Mouse (Mus musculus) gastrocnemius, postnatal 14 days (tissue): ENCODE results near the gene Epb42. TPM values are rescaled to one million over a fixed set of nuclear protein-coding genes. Genes with fewer than 3 reads are reported as not detected.
"Not testable (repeated sequence)": the region's sequence is repeated elsewhere in the genome, so short reads cannot be mapped to it uniquely, and the experiment has no call there.

ENCODE experiments used
- DNase-seq: peaks from one replicate; pipeline ENCODE4 v3.0.0; 2021; ENCODE audit warnings: mixed read lengths
- intact Hi-C: fragments of 180-260 bp; cut with DNase I; formaldehyde crosslinking; loops from one replicate; pipeline ENCODE4 v1.15.1; 2025; ENCODE audit warnings: low total_unique reads
- total RNA-seq, 2 experiments: library from RNA; stranded (reverse); gene quantifications; 2 replicates each; pipeline ENCODE4 v1.2.3; 2021

Gene Epb42
- total RNA-seq, 2 experiments from 2014 or later: not detected

- intact Hi-C loops: no loop called here
- no peak for DNase-seq
These were observed 27.7 kb downstream of the Epb42 start for GRCm38 (mm10) chr2:121009071-121009677.

- no peak for DNase-seq
- intact Hi-C loops: no loop called here
These were observed 28.2 kb downstream of the Epb42 start for GRCm38 (mm10) chr2:121008664-121009007.

- DNase-seq: peak; percentile 93
- intact Hi-C loops: no loop called here
These were observed 28.8 kb downstream of the Epb42 start, which contains the start of gene Ccndbp1 for GRCm38 (mm10) chr2:121007925-121008663. Gene Ccndbp1 (plus strand): TSS chr2:121008403.

GRCm38 (mm10) chr2:121006986-121007385 lies 29.9 kb downstream of the Epb42 start:
- intact Hi-C loops: no loop called here
- no peak for DNase-seq

- no peak for DNase-seq
- intact Hi-C loops: no loop called here
These were observed 32.7 kb downstream of the Epb42 start for GRCm38 (mm10) chr2:121004018-121004811.

GRCm38 (mm10) chr2:121003586-121003985 lies 33.3 kb downstream of the Epb42 start:
- intact Hi-C loops: no loop called here
- no peak for DNase-seq

- intact Hi-C loops: no loop called here
- DNase-seq: no peak
These were observed 38.0 kb downstream of the Epb42 start for GRCm38 (mm10) chr2:120998863-120999262.

GRCm38 (mm10) chr2:120996607-120997006 lies 40.3 kb downstream of the Epb42 start:
- intact Hi-C loops, DNase-seq: not testable (repeated sequence)

GRCm38 (mm10) chr2:120991196-120991595 lies 45.7 kb downstream of the Epb42 start:
- no peak for DNase-seq
- intact Hi-C loops: no loop called here

- no peak for DNase-seq
- intact Hi-C loops: no loop called here
These were observed 51.6 kb downstream of the Epb42 start for GRCm38 (mm10) chr2:120985241-120985640.

- DNase-seq: no peak
- intact Hi-C loops: no loop called here
These were observed 53.3 kb downstream of the Epb42 start for GRCm38 (mm10) chr2:120983611-120984010.

- DNase-seq: no peak
- intact Hi-C loops: no loop called here
These were observed 56.0 kb downstream of the Epb42 start for GRCm38 (mm10) chr2:120980861-120981260.

- DNase-seq: no peak
- intact Hi-C loops: no loop called here
These were observed 57.1 kb downstream of the Epb42 start for GRCm38 (mm10) chr2:120979819-120980218.

GRCm38 (mm10) chr2:120978693-120979037 lies 58.2 kb downstream of the Epb42 start:
- no peak for DNase-seq
- intact Hi-C loops: no loop called here

GRCm38 (mm10) chr2:120977926-120978692 lies 58.8 kb downstream of the Epb42 start:
- intact Hi-C loops: no loop called here
- DNase-seq: no peak

- intact Hi-C loops: no loop called here
- peak; percentile 62 for DNase-seq
These were observed 59.6 kb downstream of the Epb42 start, which contains the start of gene Tmem62 for GRCm38 (mm10) chr2:120976990-120977925. Gene Tmem62 (plus strand): TSS chr2:120977017.

GRCm38 (mm10) chr2:120976308-120976707 lies 60.6 kb downstream of the Epb42 start:
- no peak for DNase-seq
- intact Hi-C loops: no loop called here

- intact Hi-C loops: no loop called here
- no peak for DNase-seq
These were observed 63.9 kb downstream of the Epb42 start for GRCm38 (mm10) chr2:120972964-120973363.

GRCm38 (mm10) chr2:120972257-120972656 lies 64.6 kb downstream of the Epb42 start:
- intact Hi-C loops, DNase-seq: not testable (repeated sequence)
